Mouse (Mus musculus): Measurements from ENCODE around the gene Hist1h2aa. TPM values are rescaled to one million over a fixed set of nuclear protein-coding genes. Genes with fewer than 3 reads are reported as not detected.

Gene Hist1h2aa
- not detected for total RNA-seq (2022)

GRCm38 (mm10) chr13:23934211-23934520, at the start of gene Hist1h2aa:
Hist1h2aa (plus strand) TSS chr13:23934462.
- no peak for DNase-seq (ENCODE audit: low spot score in 2 of 2)

GRCm38 (mm10) chr13:23885540-23885939, 48.7 kb upstream of the Hist1h2aa start:
- DNase-seq (ENCODE audit: low spot score in 2 of 2) = no peak

- no peak for DNase-seq (ENCODE audit: low spot score in 2 of 2)
Observed at GRCm38 (mm10) chr13:23887026-23887725, 47.1 kb upstream of the Hist1h2aa start.

- DNase-seq (ENCODE audit: low spot score in 2 of 2) = no peak
Observed at GRCm38 (mm10) chr13:23889011-23889605, 45.2 kb upstream of the Hist1h2aa start.

GRCm38 (mm10) chr13:23892592-23893268, 41.5 kb upstream of the Hist1h2aa start:
- no peak for DNase-seq (ENCODE audit: low spot score in 2 of 2)

- no peak for DNase-seq (ENCODE audit: low spot score in 2 of 2)
Observed at GRCm38 (mm10) chr13:23893269-23893593, 41.0 kb upstream of the Hist1h2aa start.

GRCm38 (mm10) chr13:23898242-23898641, 36.0 kb upstream of the Hist1h2aa start:
- no peak for DNase-seq (ENCODE audit: low spot score in 2 of 2)

- no peak for DNase-seq (ENCODE audit: low spot score in 2 of 2)
Observed at GRCm38 (mm10) chr13:23906906-23907305, 27.4 kb upstream of the Hist1h2aa start.

- DNase-seq (ENCODE audit: low spot score in 2 of 2) = no peak
Observed at GRCm38 (mm10) chr13:23910121-23910520, 24.1 kb upstream of the Hist1h2aa start.

- no peak for DNase-seq (ENCODE audit: low spot score in 2 of 2)
Observed at GRCm38 (mm10) chr13:23911335-23911734, 22.9 kb upstream of the Hist1h2aa start.

GRCm38 (mm10) chr13:23913791-23914306, 20.4 kb upstream of the Hist1h2aa start:
- no peak for DNase-seq (ENCODE audit: low spot score in 2 of 2)

GRCm38 (mm10) chr13:23914376-23915167, 19.7 kb upstream of the Hist1h2aa start, which contains the start of gene Slc17a4:
Slc17a4 (minus strand) TSS chr13:23915009.
- no peak for DNase-seq (ENCODE audit: low spot score in 2 of 2)

- DNase-seq (ENCODE audit: low spot score in 2 of 2) = no peak
Observed at GRCm38 (mm10) chr13:23916132-23916531, 18.1 kb upstream of the Hist1h2aa start.

GRCm38 (mm10) chr13:23917674-23918073, 16.6 kb upstream of the Hist1h2aa start:
- DNase-seq (ENCODE audit: low spot score in 2 of 2) = no peak

GRCm38 (mm10) chr13:23925792-23926191, 8.5 kb upstream of the Hist1h2aa start:
- no peak for DNase-seq (ENCODE audit: low spot score in 2 of 2)

- DNase-seq (ENCODE audit: low spot score in 2 of 2) = no peak
Observed at GRCm38 (mm10) chr13:23928637-23929036, 5.6 kb upstream of the Hist1h2aa start.

GRCm38 (mm10) chr13:23930461-23930860, 3.8 kb upstream of the Hist1h2aa start:
- DNase-seq (ENCODE audit: low spot score in 2 of 2) = no peak

GRCm38 (mm10) chr13:23930904-23931303, 3.4 kb upstream of the Hist1h2aa start:
- no peak for DNase-seq (ENCODE audit: low spot score in 2 of 2)

- no peak for DNase-seq (ENCODE audit: low spot score in 2 of 2)
Observed at GRCm38 (mm10) chr13:23933421-23934210, 646 bp upstream of the Hist1h2aa start, which contains the start of gene Hist1h2ba. Hist1h2ba (minus strand) TSS chr13:23934156.

GRCm38 (mm10) chr13:23938699-23939098, 4.4 kb downstream of the Hist1h2aa start:
- peak in 1 of 2 experiments; percentile 31 for DNase-seq (ENCODE audit: low spot score in 2 of 2)

- DNase-seq (ENCODE audit: low spot score in 2 of 2) = no peak
Observed at GRCm38 (mm10) chr13:23940291-23940690, 6.0 kb downstream of the Hist1h2aa start.
